Mouse (Mus musculus) embryonic facial prominence, embryonic 11.5 days (tissue): ENCODE measurements around the gene Sass6. TPM values are rescaled to one million over a fixed set of nuclear protein-coding genes. Genes with fewer than 3 reads are reported as not detected.
"Not testable (repeated sequence)": the region's sequence is repeated elsewhere in the genome, so short reads cannot be mapped to it uniquely, and the experiment has no call there.

Source experiments
- ATAC-seq: fragments of 200-750 bp; cut with Nextera tagmentation; replicated peaks from 2 replicates; pipeline ENCODE4 v1.8.0; 2017; ENCODE audit warnings: low read depth; ENCODE audit not compliant: insufficient number of reproducible peaks, low FRiP score, low TSS enrichment
- DNase-seq: peaks from one replicate; pipeline ENCODE4 v3.0.0-alpha.2; 2015; ENCODE audit warnings: low spot score
- H3K27ac ChIP-seq: fragments of 300-500 bp; sonication (generic); replicated peaks from 2 replicates; pipeline ENCODE4 v1.5.1; 2014; ENCODE audit warnings: mild to moderate bottlenecking, low read depth, low read length, control low read depth
- H3K27me3 ChIP-seq: fragments of 300-500 bp; sonication (generic); 2 replicates; pipeline ENCODE4 v1.6.1; 2014; ENCODE audit warnings: mild to moderate bottlenecking, low read length, moderate library complexity, mixed read lengths; ENCODE audit not compliant: control insufficient read depth, insufficient read depth
- H3K36me3 ChIP-seq: fragments of 300-500 bp; sonication (generic); replicated peaks from 2 replicates; pipeline ENCODE4 v1.6.1; 2014; ENCODE audit warnings: low read depth, mild to moderate bottlenecking, low read length, moderate library complexity, mixed read lengths; ENCODE audit not compliant: control insufficient read depth, insufficient read depth
- H3K4me1 ChIP-seq: fragments of 300-500 bp; sonication (generic); 2 replicates; pipeline ENCODE4 v1.6.1; 2014; ENCODE audit warnings: low read length, mixed read lengths; ENCODE audit not compliant: control insufficient read depth, insufficient read depth
- H3K4me2 ChIP-seq: fragments of 300-500 bp; sonication (generic); 2 replicates; pipeline ENCODE4 v1.6.1; 2014; ENCODE audit warnings: low read depth, mild to moderate bottlenecking, control low read depth, low read length, moderate library complexity
- H3K4me3 ChIP-seq: fragments of 300-500 bp; sonication (generic); 2 replicates; pipeline ENCODE4 v1.5.1; 2014; ENCODE audit warnings: low read depth, low read length, control low read depth
- H3K9ac ChIP-seq: fragments of 300-500 bp; sonication (generic); replicated peaks from 2 replicates; pipeline ENCODE4 v1.6.1; 2014; ENCODE audit warnings: mild to moderate bottlenecking, control low read depth, low read length
- H3K9me3 ChIP-seq: fragments of 300-500 bp; sonication (generic); replicated peaks from 2 replicates; pipeline ENCODE4 v1.6.1; 2016; ENCODE audit warnings: mild to moderate bottlenecking, low read length, inconsistent platforms, mixed read lengths; ENCODE audit not compliant: control insufficient read depth
- WGBS: fragments of 180-500 bp; shearing (Covaris S2); extraction: QIAGEN DNeasy Blood & Tissue Kit; methylation state at CpG from one replicate; pipeline ENCODE4 v1.1.7; 2014; 5-methylcytosine and 5-hydroxymethylcytosine counted together
- polyA plus RNA-seq: library from polyadenylated mRNA; unstranded; fragments of >200 nt; fragmentation: Nextera tagmentation; extraction: Ambion mirVana; gene quantifications from 2 replicates; pipeline ENCODE4 v1.2.1, GENCODE M21; 2014

The Sass6 gene
- 38.7 TPM in 2 replicates for polyA plus RNA-seq

DNA sequence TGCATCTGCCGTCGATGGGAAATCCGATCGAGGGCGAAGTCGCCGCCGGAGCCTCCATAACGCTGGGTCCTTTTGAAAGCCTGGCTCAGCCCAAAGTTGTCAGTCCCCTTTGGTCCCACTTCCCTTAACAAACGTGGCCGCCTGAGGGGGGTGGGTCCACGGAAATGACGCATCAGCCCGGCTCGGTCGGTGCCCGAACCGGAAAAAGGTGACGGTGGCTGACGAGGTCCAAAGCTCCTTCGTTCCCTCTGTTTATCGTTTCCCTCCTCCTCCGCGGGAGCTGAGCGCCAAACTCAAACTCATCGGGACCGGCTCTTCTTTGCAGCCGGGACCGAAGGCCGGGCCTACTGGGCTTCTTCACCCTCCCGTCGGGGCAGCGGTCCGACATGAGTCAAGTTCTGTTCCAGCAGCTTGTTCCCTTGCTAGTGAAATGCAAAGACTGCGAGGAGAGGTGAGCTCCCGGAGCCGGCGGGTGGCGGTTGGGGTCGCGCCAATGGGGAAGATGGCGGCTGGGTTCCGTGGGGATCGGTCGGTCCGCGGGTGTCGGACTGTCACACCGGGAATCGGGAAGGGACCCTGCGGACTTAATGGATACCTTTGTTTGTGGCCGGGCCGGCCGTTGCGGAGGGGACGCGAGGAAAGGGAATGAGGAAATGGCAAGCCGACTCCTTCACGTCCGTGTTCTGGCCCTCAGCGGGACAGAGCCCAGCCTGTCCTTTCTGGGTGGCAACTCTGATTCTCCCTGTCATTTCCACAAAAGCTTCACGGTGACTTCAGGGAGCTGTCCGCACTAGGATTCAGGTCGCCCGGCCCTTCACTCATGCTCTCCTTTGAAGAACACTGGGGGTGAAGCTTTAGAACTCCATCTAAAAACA, at the start of gene Sass6:
Gene Sass6 (plus strand): TSS at position 255 of the 875 bp plus-strand sequence.
- H3K36me3 ChIP-seq = no peaks in the 10 kb centered on the region; the same call in 1 of the 2 replicates
- H3K27ac ChIP-seq = peak within 1 kb of the TSS; percentile 48
- H3K9me3 ChIP-seq = no peaks in the 10 kb centered on the region
- peak within 1 kb of the TSS; percentile 75 for H3K9ac ChIP-seq
- WGBS = under 1% methylated on average over 65 of the region's 65 CpGs
- DNase-seq (peak; percentile 99), ATAC-seq (peak; percentile 96)
- H3K27me3 ChIP-seq = no peaks in the 10 kb centered on the region
- no peaks in the 10 kb centered on the region for H3K4me1 ChIP-seq
- peak within 1 kb of the TSS; percentile 62 for H3K4me2 ChIP-seq
- peak within 1 kb of the TSS; percentile 79 for H3K4me3 ChIP-seq

DNA sequence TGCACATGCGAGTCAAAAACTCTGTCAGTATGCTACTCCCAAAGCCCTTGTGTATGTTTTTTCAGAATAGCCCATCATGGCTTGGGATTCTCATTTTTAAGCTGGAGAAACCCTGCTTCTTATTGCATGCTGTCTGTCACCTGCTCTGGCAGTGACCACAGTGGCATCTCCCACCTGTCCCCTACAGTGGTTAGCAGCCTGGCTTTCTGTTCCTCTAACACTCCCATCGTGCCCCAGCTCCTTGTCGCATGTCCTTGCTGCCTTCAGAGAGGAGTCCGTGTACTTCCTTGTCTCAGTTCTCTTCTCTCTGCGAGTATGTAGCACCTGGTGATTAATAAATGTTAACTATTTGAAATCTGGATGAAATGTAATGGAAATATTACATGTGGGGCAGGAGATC, 47.4 kb upstream of the Sass6 start:
- no peaks in the 10 kb centered on the region; the same call in 1 of the 2 replicates for H3K36me3 ChIP-seq
- H3K4me2 ChIP-seq = no peak overlapping the region
- WGBS = 93% methylated on average over 5 of the region's 5 CpGs
- H3K4me3 ChIP-seq = no peak overlapping the region
- no peak overlapping the region for H3K27ac ChIP-seq
- no peak overlapping the region for H3K9ac ChIP-seq
- H3K9me3 ChIP-seq = no peaks in the 10 kb centered on the region
- no peaks in the 10 kb centered on the region for H3K27me3 ChIP-seq
- ATAC-seq (no peak), DNase-seq (no peak)
- no peaks in the 10 kb centered on the region for H3K4me1 ChIP-seq

DNA sequence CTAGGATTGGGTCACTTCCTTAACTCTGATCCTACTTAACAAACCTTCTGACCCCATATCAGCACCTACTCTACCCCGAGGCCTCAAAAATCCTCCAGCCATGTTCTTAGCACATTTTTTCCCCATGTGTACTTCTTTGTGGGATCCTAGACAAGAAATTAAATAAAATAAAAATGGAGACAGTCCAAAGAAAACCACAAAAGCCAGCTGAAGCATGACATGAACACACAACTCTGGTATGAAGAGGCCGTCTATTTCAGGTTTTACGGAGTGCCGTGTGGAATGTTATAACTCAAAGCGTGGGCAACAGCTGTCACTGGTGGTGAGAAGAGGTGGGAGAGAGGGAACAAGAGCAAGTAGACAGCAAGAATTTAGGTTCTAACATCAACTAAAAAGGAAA, 43.4 kb upstream of the Sass6 start:
- no peaks in the 10 kb centered on the region for H3K27me3 ChIP-seq
- no peak overlapping the region for H3K9ac ChIP-seq
- DNase-seq (no peak), ATAC-seq (no peak)
- no peak overlapping the region for H3K4me3 ChIP-seq
- H3K36me3 ChIP-seq = no peaks in the 10 kb centered on the region; the same call in 1 of the 2 replicates
- H3K4me2 ChIP-seq = no peak overlapping the region
- WGBS = 95% methylated on average over 5 of the region's 5 CpGs
- no peaks in the 10 kb centered on the region for H3K4me1 ChIP-seq
- H3K27ac ChIP-seq = no peak overlapping the region
- no peaks in the 10 kb centered on the region for H3K9me3 ChIP-seq

DNA sequence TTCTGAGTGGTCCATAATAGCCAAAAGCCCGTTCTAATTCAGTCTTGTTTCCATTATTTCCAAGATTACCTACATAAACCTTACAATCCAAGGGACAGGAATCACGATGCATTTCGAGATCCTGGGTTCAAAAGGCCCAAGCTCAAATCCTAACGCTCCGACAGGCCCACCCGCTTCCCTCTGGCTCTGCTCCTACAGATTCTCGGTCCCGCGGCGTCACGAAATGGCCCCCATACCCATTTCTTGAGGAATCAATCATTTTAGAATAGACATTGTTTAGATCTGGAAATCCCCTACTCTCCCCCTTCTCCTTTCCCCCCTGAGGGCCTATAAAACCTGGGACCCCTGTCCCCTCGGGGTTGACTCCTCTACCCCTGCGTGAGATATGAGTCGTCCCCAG, 33.5 kb upstream of the Sass6 start:
- not testable (repeated sequence) for H3K9me3 ChIP-seq, ATAC-seq, H3K27ac ChIP-seq, H3K9ac ChIP-seq, H3K4me1 ChIP-seq, H3K27me3 ChIP-seq, H3K4me3 ChIP-seq, H3K4me2 ChIP-seq, DNase-seq, H3K36me3 ChIP-seq
- WGBS = 92% methylated on average over 13 of the region's 14 CpGs

DNA sequence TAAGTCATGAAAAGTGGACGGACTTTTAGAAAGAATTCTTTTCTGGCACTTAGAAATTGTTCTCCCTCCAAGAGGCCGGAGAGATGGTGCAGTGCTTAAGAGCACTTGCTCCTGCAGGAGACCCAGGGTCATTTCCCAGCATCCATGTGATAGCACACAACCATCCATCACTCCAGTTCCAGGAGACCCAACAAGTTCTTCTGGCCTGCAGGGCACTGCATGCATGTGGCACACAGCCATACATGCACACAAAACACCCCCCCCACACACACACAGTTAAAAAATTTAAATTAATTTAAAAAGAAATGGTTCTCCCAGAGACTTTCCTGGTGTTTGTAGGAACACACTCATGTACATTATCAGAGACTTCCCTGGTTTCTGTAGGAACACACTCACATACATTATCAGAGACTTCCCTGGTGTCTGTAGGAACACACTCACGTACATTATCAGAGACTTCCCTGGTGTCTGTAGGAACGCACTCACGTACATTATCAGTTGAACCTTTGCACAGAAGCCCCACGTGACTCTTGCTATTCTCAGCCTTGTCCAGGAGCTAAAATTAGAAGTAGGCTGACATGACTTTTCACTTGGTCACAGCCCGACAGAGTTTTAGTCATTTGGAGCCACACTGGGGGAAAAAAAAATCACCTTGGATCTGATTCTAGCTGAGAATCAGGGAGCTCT, 32.2 kb upstream of the Sass6 start, which contains the start of gene Lrrc39:
Gene Lrrc39 (plus strand): TSS at position 566 of the 687 bp plus-strand sequence.
- H3K4me1 ChIP-seq = no peaks in the 10 kb centered on the region
- H3K4me3 ChIP-seq = no peak within 1 kb of the TSS
- H3K4me2 ChIP-seq = no peak within 1 kb of the TSS
- ATAC-seq = no peak
- no peaks in the 10 kb centered on the region for H3K9me3 ChIP-seq
- no peak within 1 kb of the TSS for H3K27ac ChIP-seq
- DNase-seq = no peak
- H3K27me3 ChIP-seq = no peaks in the 10 kb centered on the region
- no peak within 1 kb of the TSS for H3K9ac ChIP-seq
- WGBS = 73% methylated on average over 7 of the region's 7 CpGs
- H3K36me3 ChIP-seq = no peaks in the 10 kb centered on the region

DNA sequence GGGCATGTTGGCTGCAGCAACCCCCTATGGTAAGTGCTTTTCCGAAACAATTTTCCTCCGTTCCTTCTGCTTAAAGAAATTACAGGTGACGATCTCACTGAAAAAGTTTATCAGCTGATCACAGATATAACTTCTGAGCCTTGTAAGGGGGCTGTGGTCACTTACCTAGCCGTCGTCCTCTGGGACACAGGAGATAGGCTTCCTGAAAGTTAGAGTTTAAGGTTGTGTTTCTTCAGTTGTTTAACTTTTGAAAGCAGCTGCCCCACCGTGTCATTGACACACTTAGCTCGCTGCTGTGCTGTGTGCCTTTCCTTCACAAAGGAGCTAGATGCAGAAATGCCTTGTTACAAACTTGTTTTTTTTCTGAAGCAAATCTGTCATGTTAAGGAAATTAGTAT, 31.7 kb upstream of the Sass6 start:
- 77% methylated on average over 7 of the region's 7 CpGs for WGBS
- ATAC-seq (no peak), DNase-seq (no peak)
- H3K9ac ChIP-seq = no peak overlapping the region
- no peak overlapping the region for H3K4me3 ChIP-seq
- H3K4me2 ChIP-seq = no peak overlapping the region
- H3K27me3 ChIP-seq = no peaks in the 10 kb centered on the region
- no peaks in the 10 kb centered on the region for H3K9me3 ChIP-seq
- H3K27ac ChIP-seq = no peak overlapping the region
- no peaks in the 10 kb centered on the region for H3K36me3 ChIP-seq
- H3K4me1 ChIP-seq = no peaks in the 10 kb centered on the region

DNA sequence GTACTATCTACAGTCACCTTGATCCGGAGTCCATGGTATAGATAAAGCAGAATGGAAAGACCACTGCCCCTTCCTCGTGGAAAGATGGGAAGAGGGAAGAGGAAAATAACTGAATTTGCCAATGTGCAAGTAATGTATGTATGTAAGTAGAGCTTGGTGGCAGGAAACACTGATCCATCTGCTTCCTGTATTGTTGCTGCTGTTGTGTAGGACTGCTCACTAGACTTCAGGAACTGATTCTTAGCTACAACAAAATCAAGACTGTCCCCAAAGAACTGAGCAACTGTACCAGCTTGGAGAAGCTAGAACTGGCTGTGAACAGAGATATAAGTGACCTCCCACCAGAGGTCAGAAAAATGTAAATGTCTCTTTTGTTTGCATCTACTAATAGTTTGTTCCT, 24.2 kb upstream of the Sass6 start:
- Histone ChIP-seq H3K4me1 (no peaks in the 10 kb centered on the region), H3K27ac (no peak overlapping the region), H3K4me2 (no peak overlapping the region), H3K36me3 (no peaks in the 10 kb centered on the region), H3K9ac (no peak overlapping the region), H3K27me3 (no peaks in the 10 kb centered on the region), H3K4me3 (no peak overlapping the region), H3K9me3 (no peaks in the 10 kb centered on the region)
- no peak for ATAC-seq
- WGBS = 82% methylated on average over 2 of the region's 2 CpGs
- no peak for DNase-seq

DNA sequence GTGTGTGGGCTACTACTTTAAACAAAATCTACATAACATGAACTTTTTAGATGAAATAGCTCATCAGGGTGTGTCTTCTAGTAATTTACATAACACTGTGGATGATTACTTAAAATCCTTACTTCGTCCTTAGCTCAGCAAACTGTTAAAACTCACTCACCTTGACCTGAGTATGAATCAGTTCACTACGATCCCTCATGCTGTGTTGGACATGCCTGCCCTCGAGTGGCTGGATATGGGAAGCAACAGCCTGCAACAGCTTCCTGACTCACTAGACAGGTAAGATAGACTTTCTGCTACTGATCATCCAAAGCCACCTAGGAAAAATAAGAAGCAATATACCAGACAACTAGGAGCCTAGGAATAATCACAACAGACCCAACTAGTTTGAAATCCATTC, 17.5 kb upstream of the Sass6 start:
- DNase-seq (no peak), ATAC-seq (no peak)
- WGBS = 69% methylated on average over 3 of the region's 3 CpGs
- Histone ChIP-seq H3K36me3 (peaks cover 1% of the 10 kb centered on the region; the same call in 1 of the 2 replicates), H3K4me1 (no peaks in the 10 kb centered on the region), H3K9ac (no peak overlapping the region), H3K4me3 (no peak overlapping the region), H3K9me3 (no peaks in the 10 kb centered on the region), H3K4me2 (no peak overlapping the region), H3K27ac (no peak overlapping the region), H3K27me3 (no peaks in the 10 kb centered on the region)
